Mouse (Mus musculus): ENCODE measurements at regions not wholly inside any gene's neighbourhood (a gene's known extent, or its start where the extent isn't known, plus 50 kb on each side); places are given as distances from the start of the nearest gene placed in this dataset.
A peak's percentile ranks its signal among the peaks of the same experiment; 100 is the strongest.

GRCm38 (mm10) chr10:44997184-44997905, 69.7 kb upstream of the Prep start:
- ATAC-seq (ENCODE audit: low read depth) = no peak
- no peaks in the 10 kb centered on the region for H3K36me3 ChIP-seq (ENCODE audit: control insufficient read depth, insufficient read depth, low read length)

GRCm38 (mm10) chr10:44995756-44996155, 71.2 kb upstream of the Prep start:
- H3K4me1 ChIP-seq (ENCODE audit: control insufficient read depth, insufficient read depth, low read length) = peaks cover 5% of the 10 kb centered on the region; the same call in 1 of the 2 replicates
- H3K36me3 ChIP-seq (ENCODE audit: control insufficient read depth, insufficient read depth, low read length) = no peaks in the 10 kb centered on the region
- no peak overlapping the region for H3K4me3 ChIP-seq (ENCODE audit: low read depth, low read length)
- H3K4me2 ChIP-seq (ENCODE audit: low read depth, low read length) = no peak overlapping the region
- H3K9me3 ChIP-seq (ENCODE audit: control insufficient read depth, low read length) = no peaks in the 10 kb centered on the region
- no peak overlapping the region for H3K27ac ChIP-seq (ENCODE audit: low read depth, low read length)
- H3K27me3 ChIP-seq (ENCODE audit: control insufficient read depth, insufficient read depth, low read length) = no peaks in the 10 kb centered on the region
- ATAC-seq (ENCODE audit: low read depth) = no peak
- H3K9ac ChIP-seq (replicated peaks; ENCODE audit: low read depth, low read length) = no peak overlapping the region
- 40% methylated on average over 6 of the region's 6 CpGs for WGBS

More at GRCm38 (mm10) chr10:44997184-44997905, 69.7 kb upstream of the Prep start:
- H3K27me3 ChIP-seq (ENCODE audit: control insufficient read depth, insufficient read depth, low read length) = no peaks in the 10 kb centered on the region
- peak overlapping the region; percentile 10; the same call in 1 of the 2 replicates for H3K4me3 ChIP-seq (ENCODE audit: low read depth, low read length)
- no peak overlapping the region for H3K27ac ChIP-seq (ENCODE audit: low read depth, low read length)
- H3K4me2 ChIP-seq (ENCODE audit: low read depth, low read length) = peak overlapping the region; percentile 41
- H3K9ac ChIP-seq (replicated peaks; ENCODE audit: low read depth, low read length) = no peak overlapping the region
- under 1% methylated on average over 13 of the region's 14 CpGs for WGBS
- H3K4me1 ChIP-seq (ENCODE audit: control insufficient read depth, insufficient read depth, low read length) = peaks cover 5% of the 10 kb centered on the region; the same call in 1 of the 2 replicates
- H3K9me3 ChIP-seq (ENCODE audit: control insufficient read depth, low read length) = no peaks in the 10 kb centered on the region

- no peak for ATAC-seq (ENCODE audit: low read depth)
- no peak overlapping the region for H3K4me2 ChIP-seq (ENCODE audit: low read depth, low read length)
- H3K4me1 ChIP-seq (ENCODE audit: control insufficient read depth, insufficient read depth, low read length) = peaks cover 3% of the 10 kb centered on the region; the same call in 1 of the 2 replicates
- no peaks in the 10 kb centered on the region for H3K9me3 ChIP-seq (ENCODE audit: control insufficient read depth, low read length)
- no peak overlapping the region for H3K27ac ChIP-seq (ENCODE audit: low read depth, low read length)
- no peaks in the 10 kb centered on the region for H3K36me3 ChIP-seq (ENCODE audit: control insufficient read depth, insufficient read depth, low read length)
- H3K4me3 ChIP-seq (ENCODE audit: low read depth, low read length) = no peak overlapping the region
- no peaks in the 10 kb centered on the region for H3K27me3 ChIP-seq (ENCODE audit: control insufficient read depth, insufficient read depth, low read length)
- no peak overlapping the region for H3K9ac ChIP-seq (replicated peaks; ENCODE audit: low read depth, low read length)
- WGBS = 52% methylated on average over 17 of the region's 17 CpGs
Measured at GRCm38 (mm10) chr10:44994385-44995281, 72.4 kb upstream of the Prep start.

DNA sequence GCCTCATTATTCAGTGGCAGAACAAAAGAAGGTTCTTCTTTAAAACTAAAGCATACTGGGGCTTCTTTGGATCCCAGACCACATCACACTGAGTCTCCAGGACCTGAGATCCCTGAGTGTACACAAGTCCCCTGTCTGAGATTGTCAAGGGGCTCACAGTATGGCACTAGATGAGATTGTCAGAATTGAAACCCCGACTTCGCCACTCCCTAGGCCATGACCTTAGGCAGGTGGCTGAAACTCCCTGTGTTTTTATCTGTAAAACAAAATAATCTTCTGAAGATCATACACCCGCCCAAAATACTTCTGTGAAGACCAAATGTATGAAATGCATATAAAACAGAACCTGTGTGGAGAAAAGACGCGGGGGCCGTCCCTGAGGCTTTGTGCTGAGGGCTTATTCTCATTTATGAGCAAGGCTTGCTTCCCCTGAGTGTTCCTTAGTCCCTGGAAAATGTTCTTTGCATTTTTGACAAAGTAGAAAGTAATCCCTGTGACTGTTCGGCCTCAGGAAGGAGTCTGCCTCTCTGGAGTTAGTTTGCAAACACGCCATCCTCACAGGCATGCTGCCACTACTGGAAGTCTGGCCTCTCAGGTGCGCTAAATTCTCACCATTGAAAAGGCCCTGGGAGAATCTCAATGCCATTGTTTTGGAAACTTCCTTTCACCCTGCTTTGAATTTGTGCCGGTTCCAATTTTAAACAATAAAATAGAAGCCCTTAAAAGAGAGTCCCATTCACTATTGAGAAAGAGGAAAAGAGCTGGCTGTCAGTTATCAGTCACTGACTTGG, 73.3 kb upstream of the Prep start:
- Histone ChIP-seq H3K27ac (ENCODE audit: low read depth, low read length) (no peak overlapping the region), H3K9me3 (ENCODE audit: control insufficient read depth, low read length) (no peaks in the 10 kb centered on the region), H3K4me1 (ENCODE audit: control insufficient read depth, insufficient read depth, low read length) (peaks cover 3% of the 10 kb centered on the region; the same call in 1 of the 2 replicates), H3K9ac (replicated peaks; ENCODE audit: low read depth, low read length) (no peak overlapping the region), H3K27me3 (ENCODE audit: control insufficient read depth, insufficient read depth, low read length) (no peaks in the 10 kb centered on the region), H3K36me3 (ENCODE audit: control insufficient read depth, insufficient read depth, low read length) (no peaks in the 10 kb centered on the region), H3K4me3 (ENCODE audit: low read depth, low read length) (no peak overlapping the region), H3K4me2 (ENCODE audit: low read depth, low read length) (no peak overlapping the region)
- WGBS = 49% methylated on average over 10 of the region's 10 CpGs
- ATAC-seq (ENCODE audit: low read depth) = no peak

GRCm38 (mm10) chr10:44989539-44989938, 77.5 kb upstream of the Prep start:
- Histone ChIP-seq H3K9me3 (ENCODE audit: control insufficient read depth, low read length) (no peaks in the 10 kb centered on the region), H3K4me2 (ENCODE audit: low read depth, low read length) (no peak overlapping the region), H3K4me3 (ENCODE audit: low read depth, low read length) (no peak overlapping the region), H3K27ac (ENCODE audit: low read depth, low read length) (no peak overlapping the region), H3K36me3 (ENCODE audit: control insufficient read depth, insufficient read depth, low read length) (no peaks in the 10 kb centered on the region), H3K9ac (replicated peaks; ENCODE audit: low read depth, low read length) (no peak overlapping the region), H3K27me3 (ENCODE audit: control insufficient read depth, insufficient read depth, low read length) (no peaks in the 10 kb centered on the region), H3K4me1 (ENCODE audit: control insufficient read depth, insufficient read depth, low read length) (0 out of 2 replicates have a peak, but pooled peaks cover 3% of the 10 kb centered on the region)
- 72% methylated on average over 6 of the region's 6 CpGs for WGBS
- no peak for ATAC-seq (ENCODE audit: low read depth)

- Histone ChIP-seq H3K4me1 (ENCODE audit: control insufficient read depth, insufficient read depth, low read length) (no peaks in the 10 kb centered on the region), H3K36me3 (ENCODE audit: control insufficient read depth, insufficient read depth, low read length) (no peaks in the 10 kb centered on the region), H3K9me3 (ENCODE audit: control insufficient read depth, low read length) (no peaks in the 10 kb centered on the region), H3K4me3 (ENCODE audit: low read depth, low read length) (no peak overlapping the region), H3K9ac (replicated peaks; ENCODE audit: low read depth, low read length) (no peak overlapping the region), H3K27me3 (ENCODE audit: control insufficient read depth, insufficient read depth, low read length) (no peaks in the 10 kb centered on the region), H3K27ac (ENCODE audit: low read depth, low read length) (no peak overlapping the region), H3K4me2 (ENCODE audit: low read depth, low read length) (no peak overlapping the region)
- no peak for ATAC-seq (ENCODE audit: low read depth)
- WGBS = 79% methylated on average over 8 of the region's 8 CpGs
Measured at GRCm38 (mm10) chr10:44988756-44989155, 78.2 kb upstream of the Prep start.

GRCm38 (mm10) chr10:44987615-44988014, 79.4 kb upstream of the Prep start:
- Histone ChIP-seq H3K27ac (ENCODE audit: low read depth, low read length) (no peak overlapping the region), H3K4me2 (ENCODE audit: low read depth, low read length) (no peak overlapping the region), H3K36me3 (ENCODE audit: control insufficient read depth, insufficient read depth, low read length) (no peaks in the 10 kb centered on the region), H3K4me3 (ENCODE audit: low read depth, low read length) (no peak overlapping the region), H3K27me3 (ENCODE audit: control insufficient read depth, insufficient read depth, low read length) (no peaks in the 10 kb centered on the region), H3K9me3 (ENCODE audit: control insufficient read depth, low read length) (no peaks in the 10 kb centered on the region), H3K9ac (replicated peaks; ENCODE audit: low read depth, low read length) (no peak overlapping the region), H3K4me1 (ENCODE audit: control insufficient read depth, insufficient read depth, low read length) (no peaks in the 10 kb centered on the region)
- 74% methylated on average over 4 of the region's 4 CpGs for WGBS
- no peak for ATAC-seq (ENCODE audit: low read depth)

GRCm38 (mm10) chr10:44981913-44982312, 85.1 kb upstream of the Prep start:
- Histone ChIP-seq H3K36me3 (ENCODE audit: control insufficient read depth, insufficient read depth, low read length) (no peaks in the 10 kb centered on the region), H3K4me2 (ENCODE audit: low read depth, low read length) (no peak overlapping the region), H3K27me3 (ENCODE audit: control insufficient read depth, insufficient read depth, low read length) (no peaks in the 10 kb centered on the region), H3K27ac (ENCODE audit: low read depth, low read length) (no peak overlapping the region), H3K4me3 (ENCODE audit: low read depth, low read length) (no peak overlapping the region), H3K9ac (replicated peaks; ENCODE audit: low read depth, low read length) (no peak overlapping the region), H3K4me1 (ENCODE audit: control insufficient read depth, insufficient read depth, low read length) (no peaks in the 10 kb centered on the region), H3K9me3 (ENCODE audit: control insufficient read depth, low read length) (no peaks in the 10 kb centered on the region)
- no peak for ATAC-seq (ENCODE audit: low read depth)
- 81% methylated on average over 2 of the region's 2 CpGs for WGBS

Measured in neural tube, embryonic 14.5 days (tissue).